Mouse (Mus musculus) lung, embryonic 16.5 days (tissue): Measurements from ENCODE around the gene Hmx2. TPM values are rescaled to one million over a fixed set of nuclear protein-coding genes. Genes with fewer than 3 reads are reported as not detected.

ENCODE experiments used
- ATAC-seq: fragments of 200-750 bp; cut with Nextera tagmentation; 2 replicates; pipeline ENCODE4 v1.8.0; 2017; ENCODE audit warnings: low read depth, mild to moderate bottlenecking, moderate library complexity
- H3K27ac ChIP-seq: fragments of 300-500 bp; sonication (generic); 2 replicates; pipeline ENCODE4 v1.5.1; 2014; ENCODE audit warnings: mild to moderate bottlenecking, control low read depth, low read length
- H3K27me3 ChIP-seq: fragments of 300-500 bp; sonication (generic); 2 replicates; pipeline ENCODE4 v1.6.1; 2014; ENCODE audit warnings: low read depth, low read length, mixed read lengths; ENCODE audit not compliant: control insufficient read depth, insufficient read depth
- H3K36me3 ChIP-seq: fragments of 300-500 bp; sonication (generic); 2 replicates; pipeline ENCODE4 v1.6.1; 2014; ENCODE audit warnings: low read length; ENCODE audit not compliant: control insufficient read depth, insufficient read depth
- H3K4me1 ChIP-seq: fragments of 300-500 bp; sonication (generic); replicated peaks from 2 replicates; pipeline ENCODE4 v1.6.1; 2014; ENCODE audit warnings: low read length, mixed read lengths; ENCODE audit not compliant: control insufficient read depth, insufficient read depth
- H3K4me2 ChIP-seq: fragments of 300-500 bp; sonication (generic); 2 replicates; pipeline ENCODE4 v1.6.1; 2014; ENCODE audit warnings: low read depth, low read length, control low read depth
- H3K4me3 ChIP-seq: fragments of 300-500 bp; sonication (generic); 2 replicates; pipeline ENCODE4 v1.5.1; 2014; ENCODE audit warnings: mild to moderate bottlenecking, low read length, control low read depth
- H3K9ac ChIP-seq: fragments of 300-500 bp; sonication (generic); 2 replicates; pipeline ENCODE4 v1.6.1; 2014; ENCODE audit warnings: low read length, control low read depth
- H3K9me3 ChIP-seq: fragments of 300-500 bp; sonication (generic); 2 replicates; pipeline ENCODE4 v1.6.1; 2016; ENCODE audit warnings: low read length; ENCODE audit not compliant: control insufficient read depth
- WGBS: fragments of 180-500 bp; shearing (Covaris S2); extraction: QIAGEN DNeasy Blood & Tissue Kit; methylation state at CpG from one replicate; pipeline ENCODE4 v1.1.7; 2014; 5-methylcytosine and 5-hydroxymethylcytosine counted together
- polyA plus RNA-seq: library from polyadenylated mRNA; unstranded; fragments of >200 nt; fragmentation: Nextera tagmentation; extraction: Ambion mirVana; gene quantifications from 2 replicates; pipeline ENCODE4 v1.2.1, GENCODE M21; 2015

Hmx2 gene
- polyA plus RNA-seq, 1 experiment from 2014 or later, result not detected

GRCm38 (mm10) chr7:131555301-131556081, 6.9 kb downstream of the Hmx2 start:
- Histone ChIP-seq H3K9ac (no peak overlapping the region), H3K4me3 (peak overlapping the region; percentile 23; the same call in 1 of the 2 replicates), H3K4me2 (peak overlapping the region; percentile 26), H3K9me3 (no peaks in the 10 kb centered on the region), H3K36me3 (no peaks in the 10 kb centered on the region), H3K4me1 (peaks cover 16% of the 10 kb centered on the region), H3K27me3 (peaks cover 80% of the 10 kb centered on the region), H3K27ac (no peak overlapping the region)
- ATAC-seq, result no peak
- under 1% methylated on average over 68 of the region's 68 CpGs for WGBS

GRCm38 (mm10) chr7:131556116-131556515, 7.5 kb downstream of the Hmx2 start:
- H3K4me2 ChIP-seq, result no peak overlapping the region
- 2% methylated on average over 9 of the region's 9 CpGs for WGBS

GRCm38 (mm10) chr7:131556541-131557271, 8.1 kb downstream of the Hmx2 start:
- 2% methylated on average over 37 of the region's 37 CpGs for WGBS
- H3K4me3 ChIP-seq, result no peak overlapping the region; the same call in 1 of the 2 replicates
- peaks cover 20% of the 10 kb centered on the region for H3K4me1 ChIP-seq
- no peak overlapping the region for H3K27ac ChIP-seq
- H3K27me3 ChIP-seq, result peaks cover 67% of the 10 kb centered on the region
- H3K9ac ChIP-seq, result no peak overlapping the region
- ATAC-seq, result no peak
- no peak overlapping the region for H3K4me2 ChIP-seq
- H3K36me3 ChIP-seq, result no peaks in the 10 kb centered on the region; the same call in 1 of the 2 replicates
- H3K9me3 ChIP-seq, result no peaks in the 10 kb centered on the region

More at GRCm38 (mm10) chr7:131556116-131556515, 7.5 kb downstream of the Hmx2 start:
- H3K36me3 ChIP-seq, result no peaks in the 10 kb centered on the region
- peaks cover 73% of the 10 kb centered on the region for H3K27me3 ChIP-seq
- peaks cover 17% of the 10 kb centered on the region for H3K4me1 ChIP-seq
- no peak overlapping the region for H3K27ac ChIP-seq
- H3K9me3 ChIP-seq, result no peaks in the 10 kb centered on the region
- H3K9ac ChIP-seq, result no peak overlapping the region
- H3K4me3 ChIP-seq, result no peak overlapping the region
- no peak for ATAC-seq

GRCm38 (mm10) chr7:131557751-131558150, 9.2 kb downstream of the Hmx2 start:
- Histone ChIP-seq H3K9ac (no peak overlapping the region), H3K36me3 (peaks cover 5% of the 10 kb centered on the region), H3K4me2 (no peak overlapping the region), H3K4me1 (peaks cover 23% of the 10 kb centered on the region), H3K27me3 (peaks cover 57% of the 10 kb centered on the region), H3K27ac (no peak overlapping the region), H3K9me3 (no peaks in the 10 kb centered on the region), H3K4me3 (no peak overlapping the region)
- WGBS, result 35% methylated on average over 2 of the region's 2 CpGs
- no peak for ATAC-seq

GRCm38 (mm10) chr7:131559986-131560696, 11.6 kb downstream of the Hmx2 start, which contains the start of gene Bub3:
Gene Bub3 (plus strand): TSS chr7:131560222.
- peak within 1 kb of the TSS; percentile 93 for H3K27ac ChIP-seq
- under 1% methylated on average over 45 of the region's 51 CpGs for WGBS
- peaks cover 15% of the 10 kb centered on the region for H3K4me1 ChIP-seq
- H3K4me2 ChIP-seq, result peak within 1 kb of the TSS; percentile 67
- peaks cover 34% of the 10 kb centered on the region for H3K27me3 ChIP-seq
- peak; percentile 94 for ATAC-seq
- peak within 1 kb of the TSS; percentile 96 for H3K9ac ChIP-seq
- no peaks in the 10 kb centered on the region for H3K9me3 ChIP-seq
- H3K4me3 ChIP-seq, result peak within 1 kb of the TSS; percentile 91
- peaks cover 23% of the 10 kb centered on the region for H3K36me3 ChIP-seq

GRCm38 (mm10) chr7:131560697-131561042, 12.1 kb downstream of the Hmx2 start:
- WGBS, result 0% methylated on average over 14 of the region's 14 CpGs
- peaks cover 26% of the 10 kb centered on the region for H3K36me3 ChIP-seq
- H3K27me3 ChIP-seq, result peaks cover 29% of the 10 kb centered on the region
- H3K9ac ChIP-seq, result peak overlapping the region; percentile 96
- no peaks in the 10 kb centered on the region for H3K9me3 ChIP-seq
- H3K4me2 ChIP-seq, result peak overlapping the region; percentile 67
- H3K27ac ChIP-seq, result peak overlapping the region; percentile 93
- H3K4me1 ChIP-seq, result peaks cover 11% of the 10 kb centered on the region
- H3K4me3 ChIP-seq, result peak overlapping the region; percentile 91
- peak; percentile 47 for ATAC-seq

GRCm38 (mm10) chr7:131575246-131575645, 26.7 kb downstream of the Hmx2 start:
- H3K36me3 ChIP-seq, result peaks cover 29% of the 10 kb centered on the region
- WGBS, result 70% methylated on average over 6 of the region's 6 CpGs
- H3K9me3 ChIP-seq, result no peaks in the 10 kb centered on the region
- H3K9ac ChIP-seq, result no peak overlapping the region
- H3K4me1 ChIP-seq, result no peaks in the 10 kb centered on the region
- no peaks in the 10 kb centered on the region for H3K27me3 ChIP-seq
- H3K27ac ChIP-seq, result no peak overlapping the region
- no peak overlapping the region for H3K4me2 ChIP-seq
- no peak overlapping the region for H3K4me3 ChIP-seq
- ATAC-seq, result no peak

GRCm38 (mm10) chr7:131582178-131582577, 33.6 kb downstream of the Hmx2 start:
- Histone ChIP-seq H3K4me1 (no peaks in the 10 kb centered on the region), H3K27me3 (no peaks in the 10 kb centered on the region), H3K4me2 (no peak overlapping the region), H3K9ac (no peak overlapping the region), H3K9me3 (no peaks in the 10 kb centered on the region), H3K27ac (no peak overlapping the region), H3K4me3 (no peak overlapping the region), H3K36me3 (no peaks in the 10 kb centered on the region)
- no peak for ATAC-seq
- WGBS, result 13% methylated on average over 9 of the region's 9 CpGs

GRCm38 (mm10) chr7:131585551-131585950, 37.0 kb downstream of the Hmx2 start:
- H3K4me3 ChIP-seq, result no peak overlapping the region
- no peak overlapping the region for H3K27ac ChIP-seq
- WGBS, result 89% methylated on average over 5 of the region's 5 CpGs

More at GRCm38 (mm10) chr7:131585551-131585950, 37.0 kb downstream of the Hmx2 start:
- no peaks in the 10 kb centered on the region for H3K36me3 ChIP-seq
- ATAC-seq, result no peak
- H3K27me3 ChIP-seq, result no peaks in the 10 kb centered on the region
- H3K4me1 ChIP-seq, result no peaks in the 10 kb centered on the region
- no peak overlapping the region for H3K4me2 ChIP-seq
- H3K9me3 ChIP-seq, result no peaks in the 10 kb centered on the region
- no peak overlapping the region for H3K9ac ChIP-seq
